22 mouse cellular contexts compared by ENCODE assay signal in the genomic region with DNA sequence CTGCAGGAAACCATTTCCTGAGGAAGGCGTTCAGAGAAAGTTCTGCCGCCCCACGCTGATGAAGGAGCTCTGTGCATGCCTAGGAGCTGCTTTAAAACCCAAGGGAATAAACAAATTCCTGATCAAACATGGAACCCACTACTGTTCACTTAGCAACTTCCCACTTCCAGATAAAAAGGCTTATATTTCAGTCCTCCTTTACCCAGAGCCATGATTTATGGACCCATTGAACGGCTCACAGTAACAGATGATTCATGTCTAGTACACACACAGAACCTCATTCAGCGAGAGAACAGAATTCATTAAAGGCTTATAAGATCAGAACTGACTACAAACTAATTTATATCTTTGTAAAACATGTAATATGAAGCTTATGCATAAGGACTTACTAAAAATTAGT.
DNase-seq lines count a peak whose midpoint lies in the region; ATAC-seq and TF ChIP-seq lines count a peak whose summit lies in the region.
"Had no signal": no experiment of that assay in that cellular context is flagged by ENCODE, and none has a peak within 500 bp of the region (broad histone marks: within the 10 kb centered on the region; RNA-seq: fewer than 3 reads in every experiment).

No protein-coding gene starts in this region.

- H3K4me2 ChIP-seq in kidney, embryonic 16.5 days (replicated peaks; ENCODE audit: low read depth, low read length), result no peak overlapping the region
- H3K4me2 ChIP-seq: forebrain, embryonic 13.5 days; heart, embryonic 11.5 days; hindbrain, embryonic 12.5 days; hindbrain, embryonic 15.5 days had no signal

- TF ChIP-seq POLR2A in cerebellum, adult 2 months (IDR thresholded peaks at IDR 0.05; ENCODE audit: borderline replicate concordance, insufficient read depth, low read length), result no peak

- H3K36me3 ChIP-seq in kidney, embryonic 16.5 days (ENCODE audit: insufficient read depth, low read length), result no peaks in the 10 kb centered on the region
- H3K36me3 ChIP-seq: forebrain, embryonic 10.5 days; hindbrain, embryonic 12.5 days; hindbrain, embryonic 15.5 days had no signal

- H3K9me3 ChIP-seq in kidney, embryonic 16.5 days (ENCODE audit: low read length), result no peaks in the 10 kb centered on the region
- H3K9me3 ChIP-seq: forebrain, embryonic 10.5 days; forebrain, embryonic 13.5 days; hindbrain, embryonic 12.5 days; hindbrain, embryonic 15.5 days had no signal

- no peaks in the 10 kb centered on the region for H3K27me3 ChIP-seq in kidney, embryonic 16.5 days (ENCODE audit: insufficient read depth, low read length)
- no peaks in the 10 kb centered on the region for H3K27me3 ChIP-seq in cerebellum, adult 2 months (ENCODE audit: control insufficient read depth, insufficient read depth, low read length)
- H3K27me3 ChIP-seq: forebrain, embryonic 13.5 days; hindbrain, embryonic 12.5 days; hindbrain, embryonic 15.5 days had no signal

- H3K9ac ChIP-seq in kidney, embryonic 16.5 days (replicated peaks; ENCODE audit: low read length), result no peak overlapping the region
- H3K9ac ChIP-seq: forebrain, embryonic 13.5 days; hindbrain, embryonic 12.5 days; hindbrain, embryonic 15.5 days had no signal

- ATAC-seq in kidney, embryonic 16.5 days (ENCODE audit: low FRiP score, low TSS enrichment), result peak; percentile 73; the same call in 1 of the 2 replicates
- ATAC-seq: activated CD4-positive, CD25-positive, alpha-beta regulatory T cell, adult 4 months; CD4-positive, CD25-positive, alpha-beta regulatory T cell, adult 4 months; forebrain, embryonic 13.5 days; forebrain, embryonic 16.5 days had no signal

- no peaks in the 10 kb centered on the region for H3K4me1 ChIP-seq in kidney, embryonic 16.5 days (ENCODE audit: insufficient read depth, low read length)
- H3K4me1 ChIP-seq in cerebellum, adult 2 months (ENCODE audit: control insufficient read depth, insufficient read depth, low read length), result no peaks in the 10 kb centered on the region

- WGBS in kidney, embryonic 16.5 days, result 35% methylated on average over 5 of the region's 5 CpGs
- WGBS in cerebellum, adult 2 months, result 95% methylated on average over 5 of the region's 5 CpGs

- no peak overlapping the region for H3K4me3 ChIP-seq in kidney, embryonic 16.5 days (ENCODE audit: low read length)
- no peak overlapping the region for H3K4me3 ChIP-seq in cerebellum, adult 2 months (replicated peaks; ENCODE audit: insufficient read depth, low read depth, low read length)
- H3K4me3 ChIP-seq: forebrain, embryonic 10.5 days; forebrain, embryonic 13.5 days; gastrocnemius, adult 2 months; hindbrain, embryonic 12.5 days; hindbrain, embryonic 15.5 days had no signal

- TF ChIP-seq CTCF in cerebellum, adult 2 months (IDR thresholded peaks at IDR 0.05; ENCODE audit: borderline replicate concordance, insufficient read depth, low read depth, low read length), result no peak

- H3K27ac ChIP-seq in kidney, embryonic 16.5 days (ENCODE audit: low read length), result no peak overlapping the region
- H3K27ac ChIP-seq in cerebellum, adult 2 months (ENCODE audit: insufficient read depth, low read length), result no peak overlapping the region
- H3K27ac ChIP-seq: forebrain, embryonic 10.5 days; forebrain, embryonic 13.5 days; gastrocnemius, adult 2 months; hindbrain, embryonic 12.5 days; hindbrain, embryonic 15.5 days had no signal

- no peak for DNase-seq in kidney, adult 18-20 months
- DNase-seq in NIH3T3 (ENCODE audit: low read depth), result peak; percentile 18
- peak; percentile 20 for DNase-seq in forelimb bud, embryonic 11.5 days (ENCODE audit: low read depth, low spot score)
- DNase-seq in cerebellum, adult 2 months, result no peak
- no peak for DNase-seq in layer of hippocampus, postnatal 14 days (ENCODE audit: low spot score in 2 of 2)
- DNase-seq: adrenal gland, adult 8-10 months; adrenal gland, postnatal 25 days; cerebellum, adult 11-12 months; cerebellum, adult 9-10 months; cerebellum, postnatal 14 days; gastrocnemius, adult 2 months; gastrocnemius, postnatal 14 days; heart, adult 11 months had no signal

Comparison
In these comparisons a context has a peak if more than half of its experiments do, and no peak if none do; other contexts are left out.
1. DNase-seq: peak in NIH3T3 (single experiment) and forelimb bud, embryonic 11.5 days (single experiment); none in kidney, adult 18-20 months (single experiment), cerebellum, adult 2 months (0 of 2) and layer of hippocampus, postnatal 14 days (0 of 2).